Mouse (Mus musculus): ENCODE data around the gene 1110004F10Rik.
"Not testable (repeated sequence)": the region's sequence is repeated elsewhere in the genome, so short reads cannot be mapped to it uniquely, and the experiment has no call there.

Gene 1110004F10Rik

DNA sequence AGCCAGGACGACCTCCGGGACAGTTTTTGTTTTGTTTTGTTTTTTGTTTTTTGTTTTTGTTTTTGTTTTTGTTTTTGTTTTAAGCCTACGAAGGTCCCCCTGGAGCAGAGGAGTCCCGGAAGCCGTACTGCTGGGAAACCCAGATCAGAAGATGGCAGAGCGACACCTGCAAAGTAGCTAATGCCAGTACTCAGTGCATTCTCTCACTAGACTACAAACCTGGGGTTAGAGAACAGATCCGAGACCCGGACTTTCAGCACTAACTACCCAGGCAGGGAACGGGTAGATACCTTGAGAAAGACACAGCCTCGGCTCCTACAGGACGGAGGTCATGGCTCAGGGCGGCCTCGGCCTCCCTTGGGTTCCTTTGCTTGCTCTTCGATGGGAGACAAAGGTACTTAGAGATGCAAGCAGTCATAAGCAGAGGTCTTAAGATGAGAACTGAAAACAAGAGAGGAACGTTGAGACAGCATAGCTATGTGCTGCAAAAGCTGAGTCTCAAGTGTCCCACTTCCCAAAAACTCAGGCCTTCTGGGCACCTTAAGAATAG lies 1.3 kb downstream of the 1110004F10Rik start:
- CTCF ChIA-PET, result interaction anchor here (0.6 to 3.5 kb wide), 25 partner anchors 10 to 1165 kb away, joined by 3 to 23 read pairs (median 4); no protein-coding TSS in a partner anchor
- POLR2A ChIA-PET, result interaction anchor here (0.5 to 2.4 kb wide), 12 partner anchors 10 to 294 kb away, joined by 3 to 17 read pairs (median 3); no protein-coding TSS in a partner anchor

DNA sequence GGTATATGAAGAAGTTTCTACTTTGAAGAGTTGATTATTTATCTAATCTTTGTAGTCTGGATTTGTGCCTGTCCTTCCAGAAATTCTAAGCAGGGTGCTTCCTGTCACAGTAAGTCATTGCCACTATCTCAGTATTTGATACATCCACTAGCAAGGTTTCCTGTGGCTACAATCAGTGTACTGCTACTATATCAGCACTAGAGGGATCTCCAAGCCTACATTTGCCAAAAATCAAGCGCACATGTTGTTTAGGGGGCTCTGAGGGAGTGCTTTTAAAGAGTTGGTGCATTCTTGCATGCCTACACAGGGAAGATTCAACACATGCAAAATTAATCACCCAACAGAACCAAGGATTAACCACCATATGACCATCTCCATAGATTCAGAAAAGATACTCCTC lies 21.5 kb downstream of the 1110004F10Rik start:
- POLR2A ChIA-PET, result no interaction called here

DNA sequence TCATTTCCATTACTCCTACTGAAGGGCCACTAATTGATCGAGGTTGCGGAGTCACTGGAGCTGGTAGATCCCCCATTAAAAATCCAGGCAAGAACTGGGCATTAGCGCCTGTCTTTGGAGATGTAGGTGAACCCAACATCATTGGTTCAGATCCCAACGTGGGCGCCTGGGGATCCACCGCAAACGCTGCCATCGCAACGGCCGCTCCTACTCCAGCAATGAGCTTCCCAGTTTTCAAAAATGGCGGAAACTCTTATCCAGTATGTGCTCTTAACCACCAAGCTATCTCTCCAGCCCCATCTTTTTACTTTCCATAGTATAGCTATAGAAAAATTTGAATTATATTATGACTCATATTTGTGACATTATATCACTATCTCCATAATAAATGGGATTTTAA lies 45.2 kb downstream of the 1110004F10Rik start, which contains the start of gene Gm4353:
TSS of gene Gm4353 (minus strand) at position 270 of the 400 bp plus-strand sequence.
- CTCF ChIA-PET, result not testable (repeated sequence)
- POLR2A ChIA-PET, result interaction anchor here in 2 of 4 experiments (0.8 to 1.7 kb wide), 4 partner anchors 9 to 169 kb away, joined by 3 to 5 read pairs (median 3); no protein-coding TSS in a partner anchor

More for the DNA sequence above, 21.5 kb downstream of the 1110004F10Rik start:
- CTCF ChIA-PET, result no interaction called here

DNA sequence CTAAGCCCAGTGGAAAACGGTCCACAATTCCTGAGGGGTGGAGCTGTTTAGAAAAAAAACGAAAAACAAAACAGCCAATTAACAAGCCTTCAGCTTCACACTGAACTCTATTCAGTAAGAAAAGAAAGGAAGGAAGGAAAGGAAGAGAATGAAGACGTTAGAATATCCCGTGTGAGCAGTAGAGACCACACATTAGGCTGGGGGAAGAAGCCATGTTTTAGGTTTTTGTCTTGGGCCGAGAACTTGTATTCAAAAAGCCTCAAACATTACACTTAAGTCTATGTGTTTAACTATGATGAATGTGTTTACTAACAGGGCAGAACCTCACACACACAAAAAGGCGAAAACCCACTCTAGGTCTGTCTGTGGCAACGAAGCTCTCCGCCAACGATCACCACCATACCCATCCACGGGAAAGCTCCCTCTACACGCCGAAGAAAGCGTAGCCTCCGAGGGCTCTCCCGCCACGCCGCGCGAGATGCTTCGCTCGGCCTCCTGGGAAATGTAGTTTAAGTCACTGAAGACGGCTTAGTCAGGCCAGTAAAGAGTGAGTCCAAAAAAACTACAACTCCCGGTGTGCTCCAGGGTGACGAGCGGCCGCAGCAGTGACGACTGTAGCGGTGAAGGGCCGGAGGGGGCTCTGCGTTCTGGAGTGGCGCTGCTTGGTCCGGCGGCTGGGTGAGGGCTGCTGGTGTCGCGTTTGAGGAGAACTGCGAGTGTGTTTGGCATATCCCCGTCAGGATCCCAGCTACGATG lies 53.7 kb downstream of the 1110004F10Rik start:
- POLR2A ChIA-PET, result interaction anchor here in 3 of 4 experiments (0.5 to 4.0 kb wide), 52 partner anchors 8 to 939 kb away, joined by 3 to 27 read pairs (median 4); partner anchors contain the start of genes 1110004F10Rik (in 1 of the 3), Gm4353 (in 1 of the 3), Nucb2 (in 1 of the 3) and Pik3c2a (in 1 of the 3)
- CTCF ChIA-PET, result interaction anchor here (0.5 to 1.8 kb wide), 13 partner anchors 8 to 726 kb away, joined by 3 to 5 read pairs (median 3); partner anchors contain the start of gene 1110004F10Rik (in 1 of the 4)

DNA sequence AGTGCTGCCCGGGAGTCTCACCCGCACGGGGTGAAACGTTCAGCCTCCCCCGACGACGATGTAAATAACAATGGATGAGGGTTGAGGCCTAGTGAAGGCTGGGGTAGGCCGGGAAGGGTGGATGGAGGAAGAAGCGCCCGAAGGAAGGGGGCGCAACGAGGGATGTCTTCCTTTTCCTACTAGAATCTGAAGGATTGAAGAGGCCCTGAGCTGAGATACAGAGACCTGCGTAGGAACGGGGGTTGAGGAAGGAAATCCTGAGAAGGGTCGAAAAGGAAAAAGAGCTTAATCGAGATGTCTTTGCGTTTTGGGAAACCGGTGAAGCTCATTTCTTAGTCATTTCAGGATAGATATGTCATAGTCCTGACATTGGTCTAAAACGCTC lies 54.3 kb downstream of the 1110004F10Rik start:
- ChIA-PET CTCF (interaction anchor here (0.5 to 1.8 kb wide), 13 partner anchors 8 to 727 kb away, joined by 3 to 5 read pairs (median 3); partner anchors contain the start of gene 1110004F10Rik (in 1 of the 4)), POLR2A (interaction anchor here (0.6 to 4.0 kb wide), 42 partner anchors 9 to 515 kb away, joined by 3 to 27 read pairs (median 4); partner anchors contain the start of genes 1110004F10Rik (in 1 of the 4), Gm4353 (in 1 of the 4), Nucb2 (in 1 of the 4) and Pik3c2a (in 1 of the 4))

DNA sequence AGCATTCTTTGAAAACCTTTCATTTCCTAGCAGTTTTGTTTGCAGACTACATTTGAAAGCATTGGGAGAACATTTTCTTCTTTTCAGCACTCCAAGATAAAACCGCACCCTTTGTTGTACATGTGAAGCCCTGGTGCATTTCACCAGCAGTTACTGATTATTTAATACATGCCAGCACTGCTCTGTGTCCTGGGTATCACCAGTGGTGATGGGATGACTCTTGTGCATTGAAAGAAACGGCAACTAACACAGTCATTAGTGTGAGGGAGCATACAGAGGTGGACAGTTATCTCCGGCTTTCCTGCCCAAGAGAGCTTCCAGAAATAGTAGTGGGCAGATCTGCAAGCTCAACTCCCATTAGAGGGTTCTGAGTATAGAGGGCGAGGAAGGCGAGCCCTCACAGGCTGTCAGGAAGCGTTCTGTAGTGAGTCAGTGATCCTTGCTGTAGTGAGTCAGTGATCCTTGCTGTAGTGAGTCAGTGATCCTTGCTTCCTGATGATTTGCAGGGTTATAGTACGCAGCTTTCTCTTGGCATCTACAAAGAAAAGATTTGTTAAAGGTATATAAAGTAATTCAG lies 60.8 kb downstream of the 1110004F10Rik start:
- POLR2A ChIA-PET, result no interaction called here

DNA sequence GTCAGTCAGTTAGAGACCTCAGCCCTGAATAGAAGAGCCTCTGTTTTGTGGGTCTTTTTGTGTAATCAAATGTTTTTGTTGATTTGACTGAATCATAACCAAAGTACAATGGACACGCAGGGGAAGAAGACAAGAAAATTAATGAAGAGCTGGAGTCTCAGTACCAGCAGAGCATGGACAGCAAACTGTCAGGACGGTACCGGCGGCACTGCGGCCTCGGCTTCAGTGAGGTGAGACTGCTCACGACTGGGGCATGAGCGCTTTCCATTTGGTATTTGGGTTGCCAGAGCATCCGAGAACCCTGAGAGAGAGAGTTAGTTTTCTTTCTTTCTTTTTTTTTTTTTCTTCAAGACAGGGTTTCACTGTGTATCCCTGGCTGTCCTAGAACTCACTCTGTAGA lies 63.9 kb downstream of the 1110004F10Rik start:
- CTCF ChIA-PET, result no interaction called here

More for the DNA sequence above, 60.8 kb downstream of the 1110004F10Rik start:
- CTCF ChIA-PET, result interaction anchor here in 1 of 4 experiments (0.6 kb wide), 1 partner anchor 10 kb away, joined by 4 read pairs; no protein-coding TSS in a partner anchor

DNA sequence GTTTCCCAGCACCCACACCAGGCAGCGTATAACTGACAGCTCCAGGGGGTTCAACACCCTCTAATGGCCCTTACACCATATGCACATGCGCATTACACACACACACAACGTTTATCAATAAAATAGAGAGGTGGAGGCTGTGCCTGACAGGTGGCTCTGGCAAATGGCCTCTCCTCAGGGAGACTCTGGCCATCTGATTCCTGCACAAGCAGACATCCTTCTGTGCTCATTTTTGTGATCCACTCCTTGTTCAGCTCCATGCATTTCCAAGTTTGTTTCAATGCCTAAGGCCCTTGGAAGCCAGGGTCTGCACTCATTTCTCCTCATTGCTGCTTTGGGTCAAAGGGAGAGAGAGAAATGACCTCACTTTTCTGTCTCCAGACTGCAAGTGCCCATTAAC lies 71.5 kb downstream of the 1110004F10Rik start:
- ChIA-PET CTCF (interaction anchor here in 2 of 4 experiments (0.6 to 0.7 kb wide), 2 partner anchors 9 to 11 kb away, joined by 3 to 4 read pairs; no protein-coding TSS in a partner anchor), POLR2A (no interaction called here)

More for the DNA sequence above, 63.9 kb downstream of the 1110004F10Rik start:
- POLR2A ChIA-PET, result interaction anchor here in 2 of 4 experiments (0.9 to 1.3 kb wide), 2 partner anchors 10 kb away, joined by 4 to 5 read pairs; no protein-coding TSS in a partner anchor

DNA sequence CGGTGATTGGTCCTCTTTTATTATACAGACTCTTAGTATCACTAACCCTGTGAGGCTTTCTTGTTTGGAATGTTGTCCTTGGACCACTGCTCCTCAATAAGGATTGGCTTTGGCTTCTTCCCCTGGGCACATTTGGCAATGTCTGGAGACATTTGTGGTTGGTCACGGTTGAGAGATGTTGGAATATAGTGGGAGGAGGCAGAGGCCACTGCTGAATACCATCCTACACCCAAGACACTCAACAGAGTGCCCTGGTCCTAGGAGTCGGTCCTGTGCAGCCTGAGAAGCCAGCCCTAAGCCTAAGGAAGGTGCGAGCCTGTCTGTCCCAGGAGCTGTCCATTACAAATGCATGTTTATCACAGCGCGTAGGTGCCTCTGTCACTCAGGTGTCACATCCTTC lies 72.3 kb downstream of the 1110004F10Rik start:
- ChIA-PET POLR2A (interaction anchor here in 2 of 4 experiments (1.0 to 1.5 kb wide), 2 partner anchors 19 to 27 kb away, joined by 5 to 6 read pairs; partner anchors contain the start of gene Gm4353 (in 1 of the 2)), CTCF (interaction anchor here in 2 of 4 experiments (0.8 to 0.9 kb wide), 2 partner anchors 18 to 212 kb away, joined by 3 read pairs; no protein-coding TSS in a partner anchor)

DNA sequence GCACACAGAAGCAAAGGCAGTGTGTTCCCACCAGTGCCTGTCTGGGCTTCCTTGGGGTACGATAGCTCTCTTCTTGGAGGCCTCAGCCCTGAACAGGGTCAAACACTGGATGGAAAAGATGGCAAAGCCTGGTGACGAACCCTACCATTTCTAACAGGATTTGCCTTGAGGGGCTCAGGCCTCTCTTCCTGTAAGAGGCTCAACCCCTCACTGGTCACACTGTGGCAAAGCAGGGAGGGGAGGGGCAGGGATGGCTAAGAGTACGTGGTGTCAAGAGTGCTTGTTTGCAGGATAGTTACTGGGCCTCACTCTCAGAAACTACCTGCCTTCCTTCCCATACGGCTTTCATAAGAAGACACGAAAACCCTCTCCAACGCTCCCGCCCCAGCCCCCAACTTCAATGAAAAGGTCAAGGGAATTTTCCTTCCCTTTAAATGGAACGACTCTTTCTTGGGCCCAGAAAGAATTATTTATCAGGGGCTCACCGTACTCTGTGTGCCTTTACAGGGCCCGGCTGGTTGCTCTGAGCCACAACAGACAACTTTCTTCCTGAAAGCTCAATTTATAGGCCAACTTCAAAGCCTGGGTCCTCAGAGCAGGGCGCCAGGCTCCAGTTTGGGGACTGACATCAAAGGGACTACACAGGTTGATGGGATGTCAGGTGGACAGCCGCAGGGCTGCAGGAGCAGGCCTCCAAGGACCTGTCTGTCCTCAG lies 76.2 kb downstream of the 1110004F10Rik start:
- ChIA-PET POLR2A (interaction anchor here (0.6 to 2.5 kb wide), 10 partner anchors 10 to 1818 kb away, joined by 3 to 9 read pairs (median 3); no protein-coding TSS in a partner anchor), CTCF (interaction anchor here in 2 of 4 experiments (0.5 to 0.8 kb wide), 3 partner anchors 30 to 577 kb away, joined by 3 to 4 read pairs (median 3); no protein-coding TSS in a partner anchor)

DNA sequence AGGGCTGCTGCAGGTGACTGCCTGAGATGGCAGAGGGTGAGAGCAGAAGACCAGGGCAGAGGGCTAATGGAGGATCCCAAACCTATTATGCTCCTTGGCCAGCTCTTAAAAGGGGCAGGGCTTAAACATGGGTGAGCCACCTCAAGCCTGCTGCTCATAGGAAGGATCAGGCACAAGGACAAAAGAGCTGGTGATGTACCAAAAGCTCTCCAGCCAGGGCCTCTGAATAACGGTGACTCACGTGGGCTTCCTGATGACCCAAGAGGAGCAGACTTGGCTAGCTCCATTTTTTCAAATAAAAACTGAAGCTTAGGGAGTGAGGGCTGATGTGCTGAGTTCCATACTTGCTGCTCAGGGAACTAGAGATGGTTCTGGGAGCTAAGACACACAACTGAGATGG lies 76.8 kb downstream of the 1110004F10Rik start:
- ChIA-PET POLR2A (interaction anchor here (0.6 to 2.5 kb wide), 10 partner anchors 9 to 1817 kb away, joined by 3 to 9 read pairs (median 3); no protein-coding TSS in a partner anchor), CTCF (interaction anchor here in 1 of 4 experiments (0.5 kb wide), 1 partner anchor 576 kb away, joined by 3 read pairs; no protein-coding TSS in a partner anchor)

DNA sequence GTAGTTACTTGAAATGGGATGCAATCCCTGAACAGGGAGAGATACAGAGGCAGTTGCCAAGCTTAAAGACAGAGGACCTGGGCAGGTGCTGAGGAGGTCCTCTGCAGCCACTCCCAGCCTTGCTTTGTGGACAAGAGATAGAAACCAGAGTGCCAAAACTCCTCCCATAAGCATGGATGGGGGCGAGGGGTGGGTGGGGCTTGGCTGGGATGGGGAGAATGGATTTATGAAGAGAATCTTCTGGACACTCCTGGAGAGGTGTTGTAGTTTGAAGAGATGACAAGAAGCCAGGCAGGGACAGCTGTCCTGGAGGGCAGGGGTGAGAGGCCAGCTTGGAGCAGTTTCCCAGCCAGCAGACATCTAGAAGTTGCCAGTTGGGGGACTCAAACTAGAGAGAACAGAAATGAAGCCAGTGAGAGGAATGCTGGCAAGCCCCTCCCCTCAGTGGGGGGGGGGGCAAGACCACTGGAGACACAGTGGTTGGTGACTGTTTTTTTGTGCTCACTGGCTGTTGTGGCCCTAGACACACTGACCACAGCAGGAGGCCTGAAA lies 80.2 kb downstream of the 1110004F10Rik start:
- POLR2A ChIA-PET, result interaction anchor here in 3 of 4 experiments (0.6 to 1.6 kb wide), 7 partner anchors 9 to 172 kb away, joined by 3 to 6 read pairs (median 3); no protein-coding TSS in a partner anchor
- CTCF ChIA-PET, result interaction anchor here in 2 of 4 experiments (0.7 to 1.1 kb wide), 5 partner anchors 9 to 489 kb away, joined by 3 to 7 read pairs (median 3); no protein-coding TSS in a partner anchor

DNA sequence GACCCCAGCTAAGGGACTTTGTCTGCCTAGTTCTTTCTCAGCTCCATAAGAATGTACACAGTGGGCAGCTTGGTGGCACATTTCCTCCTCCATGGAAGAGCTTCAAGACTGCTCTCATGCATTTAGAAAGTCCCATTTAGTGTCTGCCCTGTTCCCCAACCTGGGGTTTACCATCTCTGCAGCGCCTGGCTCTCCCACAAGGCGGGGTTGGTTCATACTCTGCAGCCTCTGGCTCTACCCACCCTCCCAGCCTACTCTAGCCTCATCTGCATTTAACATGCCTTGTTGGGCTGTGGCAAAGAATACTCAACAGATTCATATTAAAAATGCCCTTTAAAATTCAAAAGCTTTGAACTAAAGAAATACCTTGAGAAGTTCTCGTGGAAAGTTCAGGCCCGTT lies 81.5 kb downstream of the 1110004F10Rik start:
- CTCF ChIA-PET, result interaction anchor here in 2 of 4 experiments (0.6 to 1.2 kb wide), 4 partner anchors 15 to 577 kb away, joined by 3 to 5 read pairs (median 4); no protein-coding TSS in a partner anchor
- POLR2A ChIA-PET, result interaction anchor here in 3 of 4 experiments (0.6 to 1.4 kb wide), 7 partner anchors 8 to 1198 kb away, joined by 3 to 4 read pairs (median 3); no protein-coding TSS in a partner anchor

DNA sequence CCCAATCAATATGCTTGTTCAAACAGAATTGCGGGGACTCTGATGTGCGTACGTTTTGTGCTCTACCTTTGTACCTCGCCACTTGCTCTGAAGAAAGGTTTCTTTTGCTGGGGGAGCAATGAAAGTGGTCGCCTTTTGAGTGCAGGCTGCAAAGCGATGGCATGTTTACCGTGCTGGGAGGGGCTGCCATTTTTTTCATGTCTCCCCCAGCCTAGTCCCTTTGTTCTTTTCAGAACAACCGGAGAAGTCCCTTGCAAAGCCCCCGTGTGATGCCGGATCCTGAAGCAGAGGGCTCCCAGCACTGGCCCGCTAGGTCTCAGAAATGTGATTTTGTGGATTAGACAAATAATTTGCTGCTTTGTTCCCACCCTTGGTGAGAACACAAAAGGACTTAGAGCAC lies 82.0 kb downstream of the 1110004F10Rik start:
- CTCF ChIA-PET, result no interaction called here
- POLR2A ChIA-PET, result interaction anchor here in 2 of 4 experiments (0.6 to 1.4 kb wide), 3 partner anchors 12 to 1198 kb away, joined by 3 to 4 read pairs (median 4); no protein-coding TSS in a partner anchor

DNA sequence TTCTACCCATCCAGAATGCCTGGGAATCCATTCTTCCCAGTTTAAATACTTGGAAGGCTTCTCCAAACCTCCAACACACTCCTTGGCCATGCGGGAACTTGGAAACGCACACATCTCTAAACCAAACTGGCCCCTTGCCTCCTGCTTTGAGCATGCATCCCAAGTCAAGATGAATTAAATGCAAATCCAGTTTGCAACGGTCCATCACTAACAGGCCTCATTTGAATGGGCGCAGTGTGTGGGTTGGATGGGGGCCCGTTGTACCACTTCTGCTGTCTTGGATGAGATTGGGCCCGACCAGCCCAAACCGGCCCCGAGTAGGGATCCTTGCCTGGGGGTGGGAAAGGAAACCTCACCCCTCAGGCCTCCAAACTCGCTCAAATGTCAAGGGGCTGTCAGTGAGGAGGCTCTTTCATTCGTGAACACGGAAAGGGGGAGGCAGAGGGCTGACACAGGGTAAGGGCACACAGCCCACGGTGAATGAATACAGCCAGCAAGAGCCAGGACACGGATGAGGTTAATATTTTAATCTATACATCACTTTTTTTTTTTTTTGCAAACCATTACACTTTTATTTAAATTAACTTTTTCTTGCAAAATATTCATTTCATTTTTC lies 83.9 kb downstream of the 1110004F10Rik start:
- POLR2A ChIA-PET, result no interaction called here
- CTCF ChIA-PET, result interaction anchor here in 1 of 4 experiments (0.8 kb wide), 1 partner anchor 485 kb away, joined by 3 read pairs; no protein-coding TSS in a partner anchor

DNA sequence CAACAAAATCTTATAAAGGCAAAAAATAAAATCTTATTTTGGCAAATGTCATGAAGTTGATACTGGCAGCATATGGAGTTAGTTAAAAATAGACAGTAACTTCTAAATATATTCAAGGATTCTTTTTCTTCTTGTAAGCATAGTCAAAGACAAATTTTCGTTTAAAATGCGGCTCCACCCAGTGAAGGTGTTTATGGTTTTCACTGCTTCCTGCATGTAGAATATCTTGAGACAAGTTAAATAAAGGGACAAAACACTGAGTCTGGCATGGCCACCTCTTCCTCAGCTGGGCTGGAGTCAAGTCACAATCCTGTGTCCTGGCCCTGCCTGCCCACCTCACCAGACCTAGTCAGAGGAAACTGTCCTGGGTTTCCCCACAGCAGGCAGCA lies 84.4 kb downstream of the 1110004F10Rik start:
- ChIA-PET POLR2A (no interaction called here), CTCF (interaction anchor here in 1 of 4 experiments (0.5 kb wide), 1 partner anchor 264 kb away, joined by 6 read pairs; no protein-coding TSS in a partner anchor)
